Mouse (Mus musculus): ENCODE results near the gene Hes7. TPM values are rescaled to one million over a fixed set of nuclear protein-coding genes. Genes with fewer than 3 reads are reported as not detected.

Hes7 gene
- polyA plus RNA-seq, 1 experiment from 2014 or later: 1.1 TPM

DNA sequence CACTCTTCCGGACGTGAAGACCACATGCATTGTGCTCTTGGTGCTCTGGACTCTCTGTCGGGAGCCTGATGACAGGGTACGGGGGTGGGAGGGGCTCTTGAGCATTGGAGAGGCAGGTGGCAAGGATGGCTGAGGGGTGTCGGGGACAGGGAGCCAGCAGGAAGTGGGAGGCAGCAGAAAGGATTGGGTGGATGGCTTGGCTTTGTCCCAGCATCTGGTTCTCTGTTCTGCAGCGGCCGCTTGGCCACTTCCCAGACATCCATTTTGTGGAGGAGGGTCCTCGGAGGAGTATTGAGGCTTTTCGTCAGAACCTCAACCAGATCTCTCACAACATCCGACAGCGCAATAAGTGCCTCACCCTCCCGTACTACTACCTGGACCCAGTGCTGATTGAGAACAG is 49.1 kb downstream of the Hes7 start:
- Histone ChIP-seq H3K4me1 (ENCODE audit: control insufficient read depth, insufficient read depth, low read length) (no peaks in the 10 kb centered on the region), H3K27me3 (ENCODE audit: control insufficient read depth, insufficient read depth, low read depth, low read length) (no peaks in the 10 kb centered on the region)

DNA sequence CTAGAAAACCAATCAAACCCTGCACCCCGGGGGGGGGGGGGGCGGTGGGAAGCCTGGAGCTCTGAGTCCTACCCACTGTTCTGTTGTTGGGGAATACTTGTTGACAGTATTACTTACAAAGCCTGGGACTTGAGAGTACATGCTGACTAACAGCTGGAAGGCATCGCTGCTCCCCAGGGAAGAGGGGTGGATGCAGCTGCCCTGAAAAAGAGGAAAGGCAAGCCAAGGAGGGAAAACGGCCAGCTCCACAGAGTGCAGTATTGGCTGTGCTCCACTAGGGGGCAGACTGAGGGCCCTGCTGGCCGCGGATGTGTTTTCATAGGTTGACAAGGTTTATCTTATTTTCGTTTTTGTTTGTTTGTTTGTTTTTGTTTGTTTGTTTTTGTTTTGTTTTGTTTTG is 51.4 kb downstream of the Hes7 start:
- H3K4me1 ChIP-seq (ENCODE audit: control insufficient read depth, insufficient read depth, low read length): no peaks in the 10 kb centered on the region
- H3K4me3 ChIP-seq (ENCODE audit: low read depth, low read length): no peak overlapping the region
- H3K9me3 ChIP-seq (replicated peaks; ENCODE audit: control insufficient read depth, low read length, poor library complexity, severe bottlenecking): no peaks in the 10 kb centered on the region
- H3K4me2 ChIP-seq (ENCODE audit: low read length): no peak overlapping the region
- 24% methylated on average over 7 of the region's 7 CpGs for WGBS
- H3K27ac ChIP-seq (ENCODE audit: low read length): no peak overlapping the region
- H3K27me3 ChIP-seq (ENCODE audit: control insufficient read depth, insufficient read depth, low read depth, low read length): no peaks in the 10 kb centered on the region
- no peak overlapping the region for H3K9ac ChIP-seq (ENCODE audit: low read depth, low read length)
- ATAC-seq: no peak
- H3K36me3 ChIP-seq (ENCODE audit: control insufficient read depth, insufficient read depth, low read length): no peaks in the 10 kb centered on the region

More for the DNA sequence above, 49.1 kb downstream of the Hes7 start:
- H3K9me3 ChIP-seq (replicated peaks; ENCODE audit: control insufficient read depth, low read length, poor library complexity, severe bottlenecking): no peaks in the 10 kb centered on the region
- no peak overlapping the region for H3K9ac ChIP-seq (ENCODE audit: low read depth, low read length)
- H3K36me3 ChIP-seq (ENCODE audit: control insufficient read depth, insufficient read depth, low read length): no peaks in the 10 kb centered on the region
- H3K4me2 ChIP-seq (ENCODE audit: low read length): no peak overlapping the region
- 86% methylated on average over 12 of the region's 12 CpGs for WGBS
- H3K27ac ChIP-seq (ENCODE audit: low read length): no peak overlapping the region
- ATAC-seq: no peak
- no peak overlapping the region for H3K4me3 ChIP-seq (ENCODE audit: low read depth, low read length)

DNA sequence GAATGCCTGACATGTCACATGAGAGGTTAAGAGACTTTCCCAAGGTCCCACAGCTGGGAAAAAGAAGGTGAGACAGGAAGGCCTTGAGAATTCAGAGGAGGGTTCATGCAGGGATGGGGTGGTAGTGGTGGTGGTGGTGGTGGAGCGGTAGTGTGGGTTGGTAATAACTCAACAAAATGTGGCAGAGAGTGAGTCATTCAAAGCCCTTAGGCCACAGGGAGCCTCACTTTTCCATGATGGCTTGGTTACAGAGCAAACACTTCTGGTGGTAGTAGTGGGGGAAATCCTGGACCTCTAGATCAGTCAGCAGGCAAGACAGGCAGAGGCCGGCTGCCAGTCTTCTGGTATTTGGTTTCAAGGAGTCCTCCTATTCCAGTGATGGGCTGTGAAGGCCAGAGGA is 52.4 kb downstream of the Hes7 start:
- Histone ChIP-seq H3K27ac (ENCODE audit: low read length) (no peak overlapping the region), H3K27me3 (ENCODE audit: control insufficient read depth, insufficient read depth, low read depth, low read length) (no peaks in the 10 kb centered on the region), H3K9me3 (replicated peaks; ENCODE audit: control insufficient read depth, low read length, poor library complexity, severe bottlenecking) (no peaks in the 10 kb centered on the region), H3K4me1 (ENCODE audit: control insufficient read depth, insufficient read depth, low read length) (no peaks in the 10 kb centered on the region), H3K36me3 (ENCODE audit: control insufficient read depth, insufficient read depth, low read length) (no peaks in the 10 kb centered on the region), H3K4me2 (ENCODE audit: low read length) (no peak overlapping the region), H3K4me3 (ENCODE audit: low read depth, low read length) (no peak overlapping the region), H3K9ac (ENCODE audit: low read depth, low read length) (no peak overlapping the region)
- 82% methylated on average over 2 of the region's 2 CpGs for WGBS
- ATAC-seq: no peak

Other genes with a start within 250 kb of the Hes7 start
- gene Ndel1, start 248.5 kb upstream of the Hes7 start, polyA plus RNA-seq (2015; fragmentation: Nextera tagmentation; extraction: Ambion mirVana): 108 TPM in 2 replicates
- not detected in 2 replicates for gene Rnf222, start 231.9 kb upstream of the Hes7 start, polyA plus RNA-seq (2015; fragmentation: Nextera tagmentation; extraction: Ambion mirVana)
- 508 and 533 TPM in 2 replicates for gene Rpl26, start 218.8 kb upstream of the Hes7 start, polyA plus RNA-seq (2015; fragmentation: Nextera tagmentation; extraction: Ambion mirVana)
- gene Odf4, start 193.3 kb upstream of the Hes7 start, polyA plus RNA-seq (2015; fragmentation: Nextera tagmentation; extraction: Ambion mirVana): 0.68 and 1.3 TPM in 2 replicates
- 27.7 and 30.5 TPM in 2 replicates for gene Arhgef15, start 162.9 kb upstream of the Hes7 start, polyA plus RNA-seq (2015; fragmentation: Nextera tagmentation; extraction: Ambion mirVana)
- gene Slc25a35, start 152.3 kb upstream of the Hes7 start, polyA plus RNA-seq (2015; fragmentation: Nextera tagmentation; extraction: Ambion mirVana): 1.4 and 1.6 TPM in 2 replicates
- 23.3 and 24.8 TPM in 2 replicates for gene Rangrf, start 145.2 kb upstream of the Hes7 start, polyA plus RNA-seq (2015; fragmentation: Nextera tagmentation; extraction: Ambion mirVana)
- gene Pfas, start 111.9 kb upstream of the Hes7 start, polyA plus RNA-seq (2015; fragmentation: Nextera tagmentation; extraction: Ambion mirVana): 15.8 and 16.8 TPM in 2 replicates
- gene Ctc1, start 104.5 kb upstream of the Hes7 start, polyA plus RNA-seq (2015; fragmentation: Nextera tagmentation; extraction: Ambion mirVana): 66.5 and 67.0 TPM in 2 replicates
- 12.6 and 15.4 TPM in 2 replicates for gene Aurkb, start 74.8 kb upstream of the Hes7 start, polyA plus RNA-seq (2015; fragmentation: Nextera tagmentation; extraction: Ambion mirVana)
- 15.7 and 20.4 TPM in 2 replicates for gene Borcs6, start 60.7 kb upstream of the Hes7 start, polyA plus RNA-seq (2015; fragmentation: Nextera tagmentation; extraction: Ambion mirVana)
- gene Tmem107, start 49.6 kb upstream of the Hes7 start, polyA plus RNA-seq (2015; fragmentation: Nextera tagmentation; extraction: Ambion mirVana): 41.2 and 44.0 TPM in 2 replicates
- 335 and 438 TPM in 2 replicates for gene Vamp2, start 31.9 kb upstream of the Hes7 start, polyA plus RNA-seq (2015; fragmentation: Nextera tagmentation; extraction: Ambion mirVana)
- gene Per1, start 25.2 kb upstream of the Hes7 start, polyA plus RNA-seq (2015; fragmentation: Nextera tagmentation; extraction: Ambion mirVana): 12.4 TPM in 2 replicates
- 0.49 and 0.65 TPM in 2 replicates for gene 9130213A22Rik, start 2.2 kb downstream of the Hes7 start, polyA plus RNA-seq (2015; fragmentation: Nextera tagmentation; extraction: Ambion mirVana)
- gene Aloxe3, start 5.5 kb downstream of the Hes7 start, polyA plus RNA-seq (2015; fragmentation: Nextera tagmentation; extraction: Ambion mirVana): 9.0 and 11.5 TPM in 2 replicates
- gene Alox12b, start 36.6 kb downstream of the Hes7 start, polyA plus RNA-seq (2015; fragmentation: Nextera tagmentation; extraction: Ambion mirVana): 0.50 and 0.53 TPM in 2 replicates
- 0.59 and 0.72 TPM in 2 replicates for gene Alox8, start 77.4 kb downstream of the Hes7 start, polyA plus RNA-seq (2015; fragmentation: Nextera tagmentation; extraction: Ambion mirVana)
- 0.51 and 0.67 TPM in 2 replicates for gene Gucy2e, start 116.6 kb downstream of the Hes7 start, polyA plus RNA-seq (2015; fragmentation: Nextera tagmentation; extraction: Ambion mirVana)
- gene Cntrob, start 203.4 kb downstream of the Hes7 start, polyA plus RNA-seq (2015; fragmentation: Nextera tagmentation; extraction: Ambion mirVana): 19.2 and 21.7 TPM in 2 replicates
- 173 and 179 TPM in 2 replicates for gene Trappc1, start 203.6 kb downstream of the Hes7 start, polyA plus RNA-seq (2015; fragmentation: Nextera tagmentation; extraction: Ambion mirVana)
- 3.8 and 5.3 TPM in 2 replicates for gene Kcnab3, start 205.9 kb downstream of the Hes7 start, polyA plus RNA-seq (2015; fragmentation: Nextera tagmentation; extraction: Ambion mirVana)
- 297 and 334 TPM in 2 replicates for gene Rnf227, start 220.1 kb downstream of the Hes7 start, polyA plus RNA-seq (2015; fragmentation: Nextera tagmentation; extraction: Ambion mirVana)
- gene Chd3, start 249.0 kb downstream of the Hes7 start, polyA plus RNA-seq (2015; fragmentation: Nextera tagmentation; extraction: Ambion mirVana): 82.8 and 86.1 TPM in 2 replicates